Comparison of ENCODE assay signal across 8 mouse cellular contexts in genomic region chr11:6654903-6655302, GRCm38 (mm10). TPM values are rescaled to one million over a fixed set of nuclear protein-coding genes. Genes with fewer than 3 reads are reported as not detected.
A peak's percentile ranks its signal among the peaks of the same experiment; 100 is the strongest.
DNase-seq lines count a peak whose midpoint lies in the region; ATAC-seq lines count a peak whose summit lies in the region.

No protein-coding gene starts in this region.

- H3K9me3 ChIP-seq in heart, embryonic 12.5 days (replicated peaks): no peaks in the 10 kb centered on the region
- H3K9me3 ChIP-seq in intestine, embryonic 16.5 days (ENCODE audit: control insufficient read depth, low read length): no peaks in the 10 kb centered on the region
- no peaks in the 10 kb centered on the region for H3K9me3 ChIP-seq in midbrain, embryonic 15.5 days

- ATAC-seq in heart, embryonic 12.5 days (ENCODE audit: insufficient number of reproducible peaks, low FRiP score): no peak
- peak; percentile 49; the same call in 1 of the 2 replicates for ATAC-seq in intestine, embryonic 16.5 days
- peak; percentile 74 for ATAC-seq in midbrain, embryonic 15.5 days (replicated peaks)

- intact Hi-C loops in left cerebral cortex, postnatal 25 days (cut with DNase I): loop anchor here (1.0 to 10.0 kb wide), 5 partner anchors 114 to 547 kb away; partner anchors contain the start of gene Adcy1

- 0 out of 2 replicates have a peak, but pooled peaks cover 4% of the 10 kb centered on the region for H3K4me1 ChIP-seq in heart, embryonic 12.5 days (replicated peaks)
- peaks cover 10% of the 10 kb centered on the region; the same call in 1 of the 2 replicates for H3K4me1 ChIP-seq in intestine, embryonic 16.5 days (ENCODE audit: control insufficient read depth, insufficient read depth, low read length)
- peaks cover 10% of the 10 kb centered on the region for H3K4me1 ChIP-seq in midbrain, embryonic 15.5 days

- H3K27ac ChIP-seq in heart, embryonic 12.5 days (ENCODE audit: poor library complexity, severe bottlenecking): no peak overlapping the region
- H3K27ac ChIP-seq in intestine, embryonic 16.5 days (ENCODE audit: low read length): no peak overlapping the region
- no peak overlapping the region for H3K27ac ChIP-seq in midbrain, embryonic 15.5 days

- H3K9ac ChIP-seq in heart, embryonic 12.5 days: no peak overlapping the region
- no peak overlapping the region for H3K9ac ChIP-seq in intestine, embryonic 16.5 days (ENCODE audit: low read depth, low read length)
- H3K9ac ChIP-seq in midbrain, embryonic 15.5 days: no peak overlapping the region

- H3K4me3 ChIP-seq in heart, embryonic 12.5 days: no peak overlapping the region
- no peak overlapping the region for H3K4me3 ChIP-seq in intestine, embryonic 16.5 days (ENCODE audit: low read length)
- H3K4me3 ChIP-seq in midbrain, embryonic 15.5 days: no peak overlapping the region

- DNase-seq in heart, adult 8-10 months (ENCODE audit: low spot score): peak; percentile 84
- peak; percentile 94 for DNase-seq in cerebellum, adult 9-10 months
- peak; percentile 84 to 97 for DNase-seq in frontal cortex, adult 2 months (ENCODE audit: extremely low spot score in 1 of 2, low spot score in 1 of 2)
- DNase-seq in left cerebral cortex, postnatal 25 days (ENCODE audit: low spot score in 2 of 2): peak; percentile 89 to 94
- DNase-seq in spleen, postnatal 14 days (ENCODE audit: low spot score in 2 of 2): peak; percentile 31 to 73

- H3K4me2 ChIP-seq in heart, embryonic 12.5 days: no peak overlapping the region
- no peak overlapping the region for H3K4me2 ChIP-seq in intestine, embryonic 16.5 days (ENCODE audit: low read depth, low read length)
- H3K4me2 ChIP-seq in midbrain, embryonic 15.5 days: no peak overlapping the region

- WGBS in heart, embryonic 12.5 days: 3% methylated on average over 2 of the region's 2 CpGs
- 0% methylated on average over 2 of the region's 2 CpGs for WGBS in intestine, embryonic 16.5 days
- 0% methylated on average over 2 of the region's 2 CpGs for WGBS in midbrain, embryonic 15.5 days

- H3K27me3 ChIP-seq in heart, embryonic 12.5 days (replicated peaks): peaks cover 38% of the 10 kb centered on the region
- no peaks in the 10 kb centered on the region for H3K27me3 ChIP-seq in intestine, embryonic 16.5 days (replicated peaks; ENCODE audit: control insufficient read depth, insufficient read depth, low read length)
- H3K27me3 ChIP-seq in midbrain, embryonic 15.5 days (replicated peaks): no peaks in the 10 kb centered on the region

- no peaks in the 10 kb centered on the region for H3K36me3 ChIP-seq in heart, embryonic 12.5 days
- H3K36me3 ChIP-seq in intestine, embryonic 16.5 days (ENCODE audit: control insufficient read depth, insufficient read depth, low read length): no peaks in the 10 kb centered on the region
- no peaks in the 10 kb centered on the region for H3K36me3 ChIP-seq in midbrain, embryonic 15.5 days (replicated peaks)

RNA-seq across cellular contexts. Expression of gene Ramp3, which starts 3.4 kb away (rescaled TPM):
- total RNA-seq in heart, adult 8-10 months (2022): 1 to 10 TPM; 4.0 to 5.6 (median 5.5) TPM
- polyA plus RNA-seq in heart, embryonic 12.5 days (2016; fragmentation: Nextera tagmentation; extraction: Ambion mirVana): 1.7 and 2.4 TPM in 2 replicates
- polyA plus RNA-seq in frontal cortex, adult 2 months (2012; rRNA removed): 18.5 and 30.4 TPM in 2 replicates
- 4.6 and 5.2 TPM in 2 replicates for polyA plus RNA-seq in intestine, embryonic 16.5 days (2015; fragmentation: Nextera tagmentation; extraction: Ambion mirVana)
- total RNA-seq in left cerebral cortex, postnatal 25 days (2021): 10 to 100 TPM; 17.6 to 18.1 TPM
- 10.2 and 12.0 TPM in 2 replicates for polyA plus RNA-seq in midbrain, embryonic 15.5 days (2015; fragmentation: Nextera tagmentation; extraction: Ambion mirVana)

RNA-seq across cellular contexts. Expression of gene Wap, which starts 16.5 kb away (rescaled TPM):
- total RNA-seq in heart, adult 8-10 months (2022): not detected
- not detected in 2 replicates for polyA plus RNA-seq in heart, embryonic 12.5 days (2016; fragmentation: Nextera tagmentation; extraction: Ambion mirVana)
- polyA plus RNA-seq in frontal cortex, adult 2 months (2012; rRNA removed): not detected in 2 replicates
- not detected in 2 replicates for polyA plus RNA-seq in intestine, embryonic 16.5 days (2015; fragmentation: Nextera tagmentation; extraction: Ambion mirVana)
- total RNA-seq in left cerebral cortex, postnatal 25 days (2021): not detected
- polyA plus RNA-seq in midbrain, embryonic 15.5 days (2015; fragmentation: Nextera tagmentation; extraction: Ambion mirVana): not detected in 2 replicates

RNA-seq across cellular contexts. Expression of gene Tbrg4, which starts 29.0 kb away (rescaled TPM):
- total RNA-seq in heart, adult 8-10 months (2022): 100 to 1,000 TPM in 3 of 4 experiments, 10 to 100 TPM in 1; 96.9 to 117 (median 106) TPM
- 49.9 and 52.5 TPM in 2 replicates for polyA plus RNA-seq in heart, embryonic 12.5 days (2016; fragmentation: Nextera tagmentation; extraction: Ambion mirVana)
- 59.8 and 64.9 TPM in 2 replicates for polyA plus RNA-seq in frontal cortex, adult 2 months (2012; rRNA removed)
- polyA plus RNA-seq in intestine, embryonic 16.5 days (2015; fragmentation: Nextera tagmentation; extraction: Ambion mirVana): 64.0 and 64.2 TPM in 2 replicates
- total RNA-seq in left cerebral cortex, postnatal 25 days (2021): 10 to 100 TPM; 47.0 to 49.6 TPM
- polyA plus RNA-seq in midbrain, embryonic 15.5 days (2015; fragmentation: Nextera tagmentation; extraction: Ambion mirVana): 33.3 TPM in 2 replicates

RNA-seq across cellular contexts. Expression of gene Nacad, which starts 49.0 kb away (rescaled TPM):
- under 1 TPM; 0.22 to 0.65 (median 0.50) TPM for total RNA-seq in heart, adult 8-10 months (2022)
- polyA plus RNA-seq in heart, embryonic 12.5 days (2016; fragmentation: Nextera tagmentation; extraction: Ambion mirVana): 0.60 and 2.0 TPM in 2 replicates
- 52.2 and 64.5 TPM in 2 replicates for polyA plus RNA-seq in frontal cortex, adult 2 months (2012; rRNA removed)
- polyA plus RNA-seq in intestine, embryonic 16.5 days (2015; fragmentation: Nextera tagmentation; extraction: Ambion mirVana): 5.5 and 7.1 TPM in 2 replicates
- 10 to 100 TPM; 42.4 to 46.6 TPM for total RNA-seq in left cerebral cortex, postnatal 25 days (2021)
- polyA plus RNA-seq in midbrain, embryonic 15.5 days (2015; fragmentation: Nextera tagmentation; extraction: Ambion mirVana): 103 and 106 TPM in 2 replicates
